In the genomic region with DNA sequence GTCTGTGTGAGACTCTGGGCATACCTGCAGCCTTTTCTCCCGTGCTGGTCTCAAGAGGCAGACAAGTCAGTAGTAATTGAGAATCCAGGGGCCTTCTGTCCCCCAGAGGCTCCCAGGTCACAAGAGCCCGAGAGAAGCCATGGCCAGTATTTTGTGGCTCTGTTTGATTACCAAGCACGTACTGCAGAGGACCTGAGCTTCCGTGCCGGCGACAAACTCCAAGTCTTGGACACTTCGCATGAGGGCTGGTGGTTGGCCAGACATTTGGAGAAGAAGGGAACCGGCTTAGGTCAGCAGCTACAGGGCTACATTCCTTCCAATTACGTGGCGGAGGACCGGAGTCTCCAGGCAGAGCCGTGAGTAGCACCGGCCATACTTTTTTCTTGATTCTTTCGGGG, we compare ENCODE assay signal across 8 mouse cellular contexts. TPM values are rescaled to one million over a fixed set of nuclear protein-coding genes. Genes with fewer than 3 reads are reported as not detected.
DNase-seq lines count a peak whose midpoint lies in the region; ATAC-seq and TF ChIP-seq lines count a peak whose summit lies in the region.

No protein-coding gene starts in this region.

- DNase-seq in limb, embryonic 10.5 days (ENCODE audit: low spot score) = peak; percentile 37
- DNase-seq in right cerebral cortex, adult 18-20 months = no peak
- no peak for DNase-seq in layer of hippocampus, adult 9-10 months (ENCODE audit: low spot score)

- H3K4me2 ChIP-seq in heart, embryonic 14.5 days (ENCODE audit: low read length) = peak overlapping the region; percentile 60
- H3K4me2 ChIP-seq in neural tube, embryonic 13.5 days = peak overlapping the region; percentile 35
- H3K4me2 ChIP-seq in forebrain, embryonic 13.5 days = no peak overlapping the region

- TF ChIP-seq EP300 in ES-Bruce4 (IDR thresholded peaks at IDR 0.05; ENCODE audit: insufficient read depth, low read depth, low read length) = no peak

- H3K27ac ChIP-seq in ES-Bruce4 (ENCODE audit: insufficient read depth, low read length) = no peak overlapping the region
- H3K27ac ChIP-seq in bone marrow macrophage, adult 2 months (ENCODE audit: insufficient read depth, low read depth, low read length) = no peak overlapping the region
- H3K27ac ChIP-seq in heart, embryonic 14.5 days (replicated peaks in 1 of 2; ENCODE audit: control insufficient read depth in 1 of 2, insufficient read depth in 1 of 2, low read depth in 2 of 2, low read length in 2 of 2) = peak overlapping the region; percentile 58 to 79
- peak overlapping the region; percentile 73 for H3K27ac ChIP-seq in limb, embryonic 10.5 days
- no peak overlapping the region for H3K27ac ChIP-seq in neural tube, embryonic 13.5 days (replicated peaks)
- no peak overlapping the region for H3K27ac ChIP-seq in forebrain, embryonic 13.5 days

- no peak overlapping the region for H3K9ac ChIP-seq in ES-Bruce4 (ENCODE audit: low read depth, poor library complexity, severe bottlenecking)
- peak overlapping the region; percentile 72 for H3K9ac ChIP-seq in heart, embryonic 14.5 days (ENCODE audit: low read length)
- no peak overlapping the region for H3K9ac ChIP-seq in neural tube, embryonic 13.5 days
- H3K9ac ChIP-seq in forebrain, embryonic 13.5 days = no peak overlapping the region

- TF ChIP-seq CTCF in ES-Bruce4 (IDR thresholded peaks at IDR 0.05; ENCODE audit: low read depth, low read length) = no peak
- TF ChIP-seq CTCF in bone marrow macrophage, adult 2 months (IDR thresholded peaks at IDR 0.05; ENCODE audit: low read depth, low read length) = no peak

- no peaks in the 10 kb centered on the region for H3K9me3 ChIP-seq in ES-Bruce4 (replicated peaks; ENCODE audit: control insufficient read depth, insufficient read depth, low read length, poor library complexity, severe bottlenecking)
- H3K9me3 ChIP-seq in heart, embryonic 14.5 days (ENCODE audit: control insufficient read depth, low read length) = no peaks in the 10 kb centered on the region
- H3K9me3 ChIP-seq in limb, embryonic 10.5 days (replicated peaks) = no peaks in the 10 kb centered on the region
- no peaks in the 10 kb centered on the region for H3K9me3 ChIP-seq in neural tube, embryonic 13.5 days
- H3K9me3 ChIP-seq in forebrain, embryonic 13.5 days (replicated peaks) = no peaks in the 10 kb centered on the region

- WGBS in heart, embryonic 14.5 days = 52% methylated on average over 14 of the region's 14 CpGs
- 77% methylated on average over 14 of the region's 14 CpGs for WGBS in limb, embryonic 10.5 days
- WGBS in neural tube, embryonic 13.5 days = 80% methylated on average over 14 of the region's 14 CpGs
- WGBS in forebrain, embryonic 13.5 days = 84% methylated on average over 14 of the region's 14 CpGs

- no peaks in the 10 kb centered on the region for H3K4me1 ChIP-seq in ES-Bruce4 (ENCODE audit: control insufficient read depth, insufficient read depth, low read length)
- H3K4me1 ChIP-seq in bone marrow macrophage, adult 2 months (ENCODE audit: control insufficient read depth, insufficient read depth, low read length) = peaks cover 9% of the 10 kb centered on the region
- H3K4me1 ChIP-seq in heart, embryonic 14.5 days (ENCODE audit: control insufficient read depth in 2 of 2, insufficient read depth in 2 of 2, low read length in 2 of 2) = peaks cover 0 to 10% of the 10 kb centered on the region in 2 experiments; a peak in 2 of 4 replicates
- peaks cover 12% of the 10 kb centered on the region for H3K4me1 ChIP-seq in limb, embryonic 10.5 days
- peaks cover 6% of the 10 kb centered on the region; the same call in 1 of the 2 replicates for H3K4me1 ChIP-seq in neural tube, embryonic 13.5 days (replicated peaks)
- H3K4me1 ChIP-seq in forebrain, embryonic 13.5 days = no peaks in the 10 kb centered on the region

- no peaks in the 10 kb centered on the region for H3K27me3 ChIP-seq in ES-Bruce4 (ENCODE audit: control insufficient read depth, insufficient read depth, low read length, poor library complexity, severe bottlenecking)
- no peaks in the 10 kb centered on the region for H3K27me3 ChIP-seq in heart, embryonic 14.5 days (ENCODE audit: control insufficient read depth, insufficient read depth, low read length)
- H3K27me3 ChIP-seq in limb, embryonic 10.5 days (ENCODE audit: low read depth, poor library complexity, severe bottlenecking) = no peaks in the 10 kb centered on the region
- H3K27me3 ChIP-seq in neural tube, embryonic 13.5 days = no peaks in the 10 kb centered on the region
- H3K27me3 ChIP-seq in forebrain, embryonic 13.5 days = no peaks in the 10 kb centered on the region

- TF ChIP-seq POLR2A in ES-Bruce4 (IDR thresholded peaks at IDR 0.05; ENCODE audit: insufficient read depth, low read length) = no peak
- no peak for TF ChIP-seq POLR2A in bone marrow macrophage, adult 2 months (IDR thresholded peaks at IDR 0.05; ENCODE audit: borderline replicate concordance, low read depth, low read length)

- H3K4me3 ChIP-seq in ES-Bruce4 (ENCODE audit: low read depth, low read length) = peak overlapping the region; percentile 17; the same call in 1 of the 2 replicates
- peak overlapping the region; percentile 50 for H3K4me3 ChIP-seq in bone marrow macrophage, adult 2 months (ENCODE audit: insufficient read depth, low read length)
- peak overlapping the region; percentile 41 to 43 for H3K4me3 ChIP-seq in heart, embryonic 14.5 days (ENCODE audit: control insufficient read depth in 1 of 2, insufficient read depth in 1 of 2, low read depth in 1 of 2, low read length in 2 of 2)
- peak overlapping the region; percentile 40 for H3K4me3 ChIP-seq in limb, embryonic 10.5 days
- peak overlapping the region; percentile 9; the same call in 1 of the 2 replicates for H3K4me3 ChIP-seq in neural tube, embryonic 13.5 days
- no peak overlapping the region for H3K4me3 ChIP-seq in forebrain, embryonic 13.5 days

- ATAC-seq in heart, embryonic 14.5 days (ENCODE audit: insufficient number of reproducible peaks, insufficient read depth, low FRiP score, low read depth) = no peak
- ATAC-seq in neural tube, embryonic 13.5 days (ENCODE audit: low read depth) = no peak
- no peak for ATAC-seq in forebrain, embryonic 13.5 days

- H3K36me3 ChIP-seq in ES-Bruce4 (ENCODE audit: control insufficient read depth, insufficient read depth, low read length, poor library complexity, severe bottlenecking) = no peaks in the 10 kb centered on the region
- no peaks in the 10 kb centered on the region for H3K36me3 ChIP-seq in heart, embryonic 14.5 days (ENCODE audit: control insufficient read depth, insufficient read depth, low read length)
- no peaks in the 10 kb centered on the region for H3K36me3 ChIP-seq in limb, embryonic 10.5 days
- no peaks in the 10 kb centered on the region for H3K36me3 ChIP-seq in neural tube, embryonic 13.5 days
- H3K36me3 ChIP-seq in forebrain, embryonic 13.5 days (ENCODE audit: poor library complexity, severe bottlenecking) = no peaks in the 10 kb centered on the region

RNA-seq across cellular contexts. Expression of a gene that starts 0.8 kb away (rescaled TPM):
- polyA plus RNA-seq in ES-Bruce4 (2011; ENCODE audit: insufficient read depth, insufficient read length, low read depth, missing spikeins) = 0.32 and 0.42 TPM in 2 replicates
- polyA plus RNA-seq in bone marrow macrophage, adult 2 months (2012; ENCODE audit: insufficient read depth, insufficient read length, missing spikeins) = 0.21 and 1.3 TPM in 2 replicates
- polyA plus RNA-seq in heart, embryonic 14.5 days (2014; fragmentation: Nextera tagmentation; extraction: Ambion mirVana) = 3.9 and 5.3 TPM in 2 replicates
- 3.0 and 3.4 TPM in 2 replicates for polyA plus RNA-seq in limb, embryonic 10.5 days (2016; fragmentation: Nextera tagmentation; extraction: Ambion mirVana)
- polyA plus RNA-seq in neural tube, embryonic 13.5 days (2015; fragmentation: Nextera tagmentation; extraction: Ambion mirVana) = 1.2 and 1.5 TPM in 2 replicates
- 0.66 and 0.91 TPM in 2 replicates for polyA plus RNA-seq in forebrain, embryonic 13.5 days (2015; fragmentation: Nextera tagmentation; extraction: Ambion mirVana)

Comparison
In these comparisons a context has a peak if more than half of its experiments do, and no peak if none do; other contexts are left out.
1. H3K27ac ChIP-seq: peak in heart, embryonic 14.5 days (2 of 2) and limb, embryonic 10.5 days (single experiment); none in ES-Bruce4 (single experiment), bone marrow macrophage, adult 2 months (single experiment), neural tube, embryonic 13.5 days (single experiment) and forebrain, embryonic 13.5 days (single experiment).